Mouse (Mus musculus): ENCODE measurements at regions not wholly inside any gene's neighbourhood (a gene's known extent, or its start where the extent isn't known, plus 50 kb on each side); places are given as distances from the start of the nearest gene placed in this dataset.

DNA sequence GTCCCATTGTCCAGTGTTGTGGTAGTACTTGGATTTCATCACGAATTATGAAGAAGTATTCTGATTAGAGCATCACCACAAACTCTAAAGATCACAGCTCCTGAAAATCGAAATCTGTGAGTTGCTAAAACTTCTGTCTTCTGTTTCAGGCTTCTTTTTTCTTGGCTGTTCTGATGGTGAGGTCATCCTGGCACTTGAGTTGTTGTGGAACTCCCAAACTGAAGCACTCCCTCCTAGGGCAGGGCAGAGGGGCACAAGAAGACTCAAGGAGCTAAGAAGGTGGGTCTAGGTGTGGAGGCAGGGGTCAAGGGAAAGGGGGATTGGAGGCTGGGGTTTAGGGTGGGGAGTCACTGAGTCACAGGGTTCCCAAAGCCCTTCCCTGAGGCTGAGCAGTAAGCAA lies 232.3 kb downstream of the Dact1 start:
- no peak overlapping the region for H3K4me3 ChIP-seq (ENCODE audit: inconsistent target)
- WGBS (ENCODE audit: missing documents), result 78% methylated on average over 2 of the region's 2 CpGs
- H3K27ac ChIP-seq, result no peak overlapping the region
- H3K79me2 ChIP-seq (ENCODE audit: inconsistent target), result no peaks in the 10 kb centered on the region
- H3K36me3 ChIP-seq (ENCODE audit: inconsistent target), result no peaks in the 10 kb centered on the region

DNA sequence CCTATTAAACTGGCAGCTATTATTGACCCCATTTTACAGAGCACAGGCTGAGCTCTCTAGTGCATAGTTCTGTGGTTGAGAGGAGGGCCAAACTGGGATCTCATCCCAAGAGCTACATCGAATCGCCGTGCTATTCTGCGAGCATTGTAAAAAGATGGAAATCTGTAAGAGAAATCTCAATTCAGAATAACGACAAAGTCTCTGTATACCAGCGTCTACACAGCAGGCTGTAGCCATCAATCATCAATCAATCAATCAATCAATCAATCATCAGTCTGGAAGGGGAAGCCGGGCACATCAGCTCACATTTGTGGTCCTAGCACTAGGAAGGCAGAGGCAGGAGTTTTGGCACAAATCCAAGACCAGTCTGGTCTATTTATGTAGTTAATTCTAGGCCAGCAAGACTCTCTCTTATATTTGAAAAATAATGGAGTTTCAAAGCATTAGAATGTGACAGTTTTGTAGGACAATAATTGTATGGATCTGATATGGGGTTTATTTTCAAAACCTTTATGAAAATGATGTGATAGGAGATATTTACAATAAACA lies 234.0 kb downstream of the Dact1 start:
- WGBS (ENCODE audit: missing documents), result 80% methylated on average over 7 of the region's 7 CpGs
- peak overlapping the region; percentile 72 for H3K27ac ChIP-seq
- no peak overlapping the region for H3K4me3 ChIP-seq (ENCODE audit: inconsistent target)
- H3K36me3 ChIP-seq (ENCODE audit: inconsistent target), result no peaks in the 10 kb centered on the region
- H3K79me2 ChIP-seq (ENCODE audit: inconsistent target), result no peaks in the 10 kb centered on the region

DNA sequence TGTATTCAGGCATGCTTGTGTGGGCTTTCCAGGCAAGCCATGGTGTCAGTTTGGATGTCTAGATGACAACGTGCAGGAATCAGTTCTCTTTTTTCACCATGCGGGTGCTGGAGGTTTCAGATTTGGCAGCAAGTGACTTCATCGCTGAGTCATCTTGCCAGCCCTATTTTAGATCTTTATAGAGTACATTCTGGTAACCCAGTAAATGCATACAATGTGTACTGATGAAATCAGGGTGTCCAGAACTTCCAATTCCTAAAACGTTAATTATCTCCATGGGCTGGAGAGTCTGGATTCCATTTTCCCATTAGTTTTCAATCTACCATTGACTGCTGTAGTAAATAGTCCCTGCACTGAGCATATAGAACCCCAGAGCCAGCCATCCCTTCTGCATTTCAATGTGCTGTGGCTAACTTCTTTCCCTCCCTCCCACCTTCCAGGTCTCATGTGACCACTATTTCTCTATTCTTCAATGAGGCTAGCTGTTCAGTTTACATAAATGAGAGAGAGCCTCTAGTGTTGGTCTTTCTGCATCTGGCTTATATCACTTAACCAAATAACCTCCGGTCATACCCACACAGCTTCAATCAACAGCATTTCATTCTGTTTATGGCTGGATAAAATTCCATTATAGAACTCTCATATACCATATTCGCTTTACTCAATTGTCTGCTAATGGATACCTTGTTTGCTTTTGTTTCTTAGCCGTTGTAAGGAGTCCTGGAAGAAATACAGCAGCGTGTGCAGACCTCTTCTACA lies 234.9 kb downstream of the Dact1 start:
- Histone ChIP-seq H3K36me3 (ENCODE audit: inconsistent target) (no peaks in the 10 kb centered on the region), H3K4me3 (ENCODE audit: inconsistent target) (no peak overlapping the region), H3K27ac (peak overlapping the region; percentile 72), H3K79me2 (ENCODE audit: inconsistent target) (no peaks in the 10 kb centered on the region)
- WGBS (ENCODE audit: missing documents), result 50% methylated on average over 8 of the region's 8 CpGs

DNA sequence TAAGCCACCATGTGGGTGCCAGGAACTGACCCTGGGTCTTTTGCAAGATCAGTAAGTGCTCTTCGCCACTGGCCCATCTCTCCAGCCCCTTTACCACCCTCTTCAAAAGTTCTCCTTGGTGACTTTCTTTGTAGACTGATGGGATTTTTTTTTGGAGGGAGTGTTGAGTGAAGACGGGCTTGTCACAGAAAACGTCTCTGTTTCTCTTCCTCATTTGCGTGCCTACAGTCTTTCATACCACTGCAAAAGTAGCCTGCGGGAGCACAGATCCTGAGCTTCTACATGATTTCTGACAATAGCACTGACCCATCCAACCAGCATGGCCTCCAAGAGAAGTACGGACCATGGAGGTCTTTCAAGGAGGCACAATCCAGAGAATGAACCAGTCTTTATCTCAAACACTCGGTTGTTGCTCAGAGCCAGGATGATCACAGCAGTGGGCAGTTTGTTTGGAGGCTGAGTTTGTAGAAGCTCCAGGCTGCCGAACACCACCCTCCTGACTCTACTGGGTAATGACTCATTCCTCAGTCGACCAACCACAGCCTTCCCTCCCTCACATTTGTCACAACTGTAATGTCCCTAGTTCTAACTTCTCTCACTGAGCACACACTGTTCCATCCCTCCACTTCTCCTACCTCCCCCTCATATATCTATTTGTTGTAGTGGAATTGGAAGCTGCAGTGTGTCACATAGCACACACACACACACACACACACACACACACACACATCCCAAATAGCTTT lies 237.0 kb downstream of the Dact1 start:
- Histone ChIP-seq H3K27ac (peak overlapping the region; percentile 70), H3K4me3 (ENCODE audit: inconsistent target) (no peak overlapping the region), H3K79me2 (ENCODE audit: inconsistent target) (no peaks in the 10 kb centered on the region), H3K36me3 (ENCODE audit: inconsistent target) (no peaks in the 10 kb centered on the region)
- 29% methylated on average over 9 of the region's 9 CpGs for WGBS (ENCODE audit: missing documents)

DNA sequence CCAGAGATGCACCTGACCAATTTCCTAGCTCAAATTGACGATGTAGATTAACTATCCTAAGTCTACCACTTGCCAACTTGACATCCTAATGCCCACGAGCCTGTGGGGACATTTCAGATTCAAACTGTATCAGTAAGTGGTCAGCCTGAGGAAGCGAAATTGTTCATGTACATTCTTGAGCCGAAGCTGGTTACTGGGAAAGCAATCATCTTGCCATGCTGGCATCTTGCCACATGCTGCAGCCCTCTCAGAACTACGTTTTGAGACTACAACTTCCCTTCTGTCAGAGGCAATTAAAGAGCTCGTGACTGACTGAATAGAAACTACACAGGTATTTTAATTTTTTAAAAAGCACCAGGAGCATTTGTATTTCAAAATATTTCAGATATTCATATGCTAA lies 239.7 kb downstream of the Dact1 start:
- no peak overlapping the region for H3K27ac ChIP-seq
- H3K79me2 ChIP-seq (ENCODE audit: inconsistent target), result no peaks in the 10 kb centered on the region
- H3K36me3 ChIP-seq (ENCODE audit: inconsistent target), result no peaks in the 10 kb centered on the region
- no peak overlapping the region for H3K4me3 ChIP-seq (ENCODE audit: inconsistent target)
- 18% methylated on average over 6 of the region's 6 CpGs for WGBS (ENCODE audit: missing documents)

DNA sequence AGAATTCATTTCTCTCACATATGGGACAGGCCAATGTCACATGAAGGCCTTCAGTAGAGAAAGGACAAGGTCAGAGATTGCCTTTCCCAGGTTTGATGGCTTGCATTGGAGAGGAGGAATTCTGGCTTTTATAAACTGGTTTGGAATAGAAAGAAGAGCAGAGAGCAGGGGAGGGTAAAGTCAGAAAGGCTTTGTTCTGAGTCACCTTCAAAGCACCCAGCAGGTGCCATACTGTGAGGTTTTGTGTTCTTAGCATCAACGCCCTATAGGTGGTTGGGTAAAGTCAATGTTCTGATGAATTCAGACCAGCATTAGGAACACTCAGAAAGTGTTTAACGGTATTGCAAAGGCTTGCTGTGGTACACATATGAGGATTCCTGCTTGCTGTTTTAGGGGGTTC lies 244.5 kb downstream of the Dact1 start:
- no peak overlapping the region for H3K27ac ChIP-seq
- no peak overlapping the region for H3K4me3 ChIP-seq (ENCODE audit: inconsistent target)
- WGBS (ENCODE audit: missing documents), result 88% methylated on average over 2 of the region's 2 CpGs
- no peaks in the 10 kb centered on the region for H3K79me2 ChIP-seq (ENCODE audit: inconsistent target)
- no peaks in the 10 kb centered on the region for H3K36me3 ChIP-seq (ENCODE audit: inconsistent target)

DNA sequence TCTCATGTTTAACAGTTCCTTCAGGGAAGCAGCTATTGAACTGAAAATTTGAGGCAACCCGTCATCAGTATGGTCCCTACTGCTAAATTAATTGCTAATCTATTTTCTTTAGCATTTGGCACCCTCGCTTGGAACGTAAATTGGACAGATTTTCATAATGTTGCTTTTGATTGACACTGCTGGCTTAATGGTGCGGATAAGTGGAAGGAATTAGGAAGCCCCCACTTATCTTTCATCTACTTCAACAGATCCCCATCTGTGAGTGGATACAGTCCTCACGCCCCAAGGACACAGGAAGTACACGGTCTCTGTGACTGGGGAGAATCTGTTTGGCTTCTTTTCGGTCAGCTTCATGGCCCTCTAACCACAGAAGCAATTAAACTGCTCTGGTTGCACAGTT lies 251.6 kb downstream of the Dact1 start:
- Histone ChIP-seq H3K79me2 (ENCODE audit: inconsistent target) (no peaks in the 10 kb centered on the region), H3K27ac (no peak overlapping the region), H3K4me3 (ENCODE audit: inconsistent target) (no peak overlapping the region), H3K36me3 (ENCODE audit: inconsistent target) (no peaks in the 10 kb centered on the region)
- WGBS (ENCODE audit: missing documents), result 87% methylated on average over 7 of the region's 7 CpGs

DNA sequence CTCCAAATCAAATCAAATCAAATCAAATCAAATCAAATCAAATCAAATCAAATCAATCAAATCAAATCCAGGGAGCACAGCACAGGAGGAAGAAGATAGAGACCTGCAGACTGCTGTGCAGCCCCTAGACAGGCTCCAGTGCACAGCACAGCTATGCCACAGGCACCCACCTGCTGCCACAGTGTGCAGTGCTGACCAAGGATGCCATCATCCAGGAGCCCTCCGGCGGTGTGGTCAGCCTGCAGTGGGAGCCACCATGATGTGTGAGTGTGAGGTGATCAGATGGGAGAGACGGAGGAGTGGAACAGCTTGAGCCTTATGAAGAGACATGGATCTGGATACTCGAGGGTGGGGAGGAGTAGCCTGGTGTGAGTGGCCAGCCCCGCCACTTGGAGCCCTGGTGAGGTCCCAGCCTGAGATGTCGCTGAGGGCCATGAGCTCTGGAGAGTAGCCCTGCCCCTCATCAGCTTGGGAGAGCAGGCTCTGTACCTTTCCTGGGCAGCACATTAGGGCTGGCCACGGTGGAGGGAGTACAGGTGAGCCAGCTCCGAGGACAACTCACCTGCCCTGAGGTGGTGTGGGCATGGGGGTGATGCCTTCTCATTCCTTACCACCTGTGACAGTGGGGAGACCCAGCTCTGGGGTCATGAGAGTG lies 252.4 kb downstream of the Dact1 start:
- H3K36me3 ChIP-seq (ENCODE audit: inconsistent target), result no peaks in the 10 kb centered on the region
- 93% methylated on average over 8 of the region's 8 CpGs for WGBS (ENCODE audit: missing documents)
- H3K4me3 ChIP-seq (ENCODE audit: inconsistent target), result no peak overlapping the region
- H3K27ac ChIP-seq, result no peak overlapping the region
- H3K79me2 ChIP-seq (ENCODE audit: inconsistent target), result no peaks in the 10 kb centered on the region

DNA sequence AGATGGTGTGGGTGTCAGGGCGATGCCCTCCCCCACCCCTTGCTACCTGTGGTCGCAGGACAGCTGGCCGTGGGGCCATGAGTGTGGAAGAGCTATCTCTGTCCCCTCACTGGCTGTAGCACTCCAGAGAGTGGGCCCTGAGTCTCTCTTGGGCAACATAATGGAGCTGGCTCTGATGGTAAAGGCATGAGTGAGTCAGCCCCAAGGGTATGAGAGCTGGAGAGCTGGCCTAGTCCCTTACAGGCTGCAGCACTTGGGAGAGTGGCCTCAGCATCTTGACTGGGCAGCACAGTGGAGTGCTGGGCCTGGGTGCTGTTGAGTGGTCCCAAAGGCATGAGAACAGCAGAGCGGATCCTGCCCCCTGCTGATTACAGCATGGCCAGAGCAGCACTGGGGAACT lies 253.5 kb downstream of the Dact1 start:
- WGBS (ENCODE audit: missing documents), result 94% methylated on average over 4 of the region's 4 CpGs
- Histone ChIP-seq H3K4me3 (ENCODE audit: inconsistent target) (no peak overlapping the region), H3K27ac (no peak overlapping the region), H3K36me3 (ENCODE audit: inconsistent target) (no peaks in the 10 kb centered on the region), H3K79me2 (ENCODE audit: inconsistent target) (no peaks in the 10 kb centered on the region)

DNA sequence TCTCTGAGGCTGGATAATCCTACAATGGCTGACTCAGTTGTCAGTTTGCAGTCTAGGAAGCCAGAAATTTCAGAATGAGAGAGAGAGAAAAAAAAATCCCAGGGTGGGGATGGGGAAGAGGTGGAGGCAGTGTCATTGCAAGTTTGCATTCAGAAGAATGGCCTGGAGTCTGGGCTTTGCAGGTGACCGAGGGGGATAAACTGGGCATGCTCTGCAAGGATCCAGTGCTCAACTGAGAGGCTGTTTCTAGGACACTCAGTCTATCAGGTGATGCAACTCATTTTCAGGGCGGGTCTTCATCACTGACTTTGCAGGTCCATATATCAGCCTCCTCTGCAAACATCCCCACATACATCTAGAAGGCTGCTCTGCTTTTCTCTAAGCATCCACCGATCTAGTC lies 256.7 kb downstream of the Dact1 start:
- Histone ChIP-seq H3K27ac (no peak overlapping the region), H3K36me3 (ENCODE audit: inconsistent target) (no peaks in the 10 kb centered on the region), H3K4me3 (ENCODE audit: inconsistent target) (no peak overlapping the region), H3K79me2 (ENCODE audit: inconsistent target) (no peaks in the 10 kb centered on the region)
- WGBS (ENCODE audit: missing documents), result 100% methylated on average over 3 of the region's 3 CpGs

DNA sequence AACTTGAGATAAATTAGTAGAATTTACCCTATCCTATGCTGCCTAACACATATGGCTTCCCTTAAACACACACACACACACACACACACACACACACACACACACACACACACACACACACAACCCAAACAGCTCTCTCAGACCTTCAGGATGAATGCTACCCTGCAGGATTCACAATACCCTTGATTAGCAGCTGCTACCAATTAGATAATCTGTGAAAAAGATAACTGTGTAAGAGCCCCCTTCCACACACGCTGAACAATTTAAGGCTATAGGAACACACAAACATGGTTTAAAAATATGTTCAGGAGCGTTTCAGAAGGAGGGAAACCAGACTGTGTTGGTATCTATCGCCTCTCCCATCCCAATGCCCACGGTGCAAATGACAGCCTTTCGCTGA lies 258.6 kb downstream of the Dact1 start:
- no peaks in the 10 kb centered on the region for H3K79me2 ChIP-seq (ENCODE audit: inconsistent target)
- H3K36me3 ChIP-seq (ENCODE audit: inconsistent target), result no peaks in the 10 kb centered on the region
- H3K4me3 ChIP-seq (ENCODE audit: inconsistent target), result no peak overlapping the region
- 89% methylated on average over 4 of the region's 5 CpGs for WGBS (ENCODE audit: missing documents)
- no peak overlapping the region for H3K27ac ChIP-seq

DNA sequence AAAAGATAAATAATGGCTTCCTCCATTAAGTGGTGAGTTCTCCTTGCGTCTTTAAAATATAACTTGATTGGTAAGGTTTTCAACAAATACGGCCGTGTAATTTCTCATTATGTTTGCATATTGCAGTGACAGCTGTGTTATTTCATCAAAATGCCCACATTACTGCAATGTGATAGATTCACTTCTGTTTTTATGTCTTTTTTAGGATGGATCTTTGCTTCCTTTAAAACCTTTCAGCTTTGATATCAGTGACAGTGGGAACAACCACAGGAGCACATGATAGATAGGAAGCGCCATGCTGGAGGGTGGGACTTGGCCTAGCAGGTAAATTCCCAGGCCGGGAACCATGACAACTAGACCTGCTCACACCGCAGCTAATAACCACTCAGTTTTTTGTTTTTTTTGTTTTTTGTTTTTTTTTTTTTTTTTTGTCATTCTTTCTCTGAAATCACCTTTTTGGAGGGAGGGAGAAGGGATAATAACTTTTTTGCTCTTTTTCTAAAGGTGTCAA lies 259.3 kb downstream of the Dact1 start:
- no peak overlapping the region for H3K4me3 ChIP-seq (ENCODE audit: inconsistent target)
- WGBS (ENCODE audit: missing documents), result 59% methylated on average over 6 of the region's 6 CpGs
- H3K79me2 ChIP-seq (ENCODE audit: inconsistent target), result no peaks in the 10 kb centered on the region
- H3K36me3 ChIP-seq (ENCODE audit: inconsistent target), result no peaks in the 10 kb centered on the region
- no peak overlapping the region for H3K27ac ChIP-seq

DNA sequence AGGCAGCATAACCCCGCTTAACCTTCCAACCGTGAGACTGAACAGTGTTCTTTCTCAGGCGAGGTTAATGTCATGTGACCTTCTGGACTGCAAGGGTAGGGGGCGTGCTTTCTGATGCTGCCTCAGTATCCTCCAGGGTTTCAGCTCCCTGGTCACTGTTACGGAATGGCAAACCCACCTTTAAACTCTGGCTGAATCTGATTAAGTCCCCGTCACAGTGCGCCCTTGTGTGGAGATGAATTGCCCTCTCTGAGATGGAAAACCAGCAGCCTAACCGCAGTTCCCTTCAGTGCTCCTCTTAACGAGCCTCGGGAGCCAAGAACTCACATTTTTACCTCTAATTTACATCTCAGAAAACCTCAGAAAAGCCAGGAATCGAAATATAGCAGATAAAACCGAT lies 260.0 kb downstream of the Dact1 start:
- Histone ChIP-seq H3K79me2 (ENCODE audit: inconsistent target) (no peaks in the 10 kb centered on the region), H3K36me3 (ENCODE audit: inconsistent target) (no peaks in the 10 kb centered on the region), H3K4me3 (ENCODE audit: inconsistent target) (no peak overlapping the region), H3K27ac (no peak overlapping the region)
- 79% methylated on average over 12 of the region's 12 CpGs for WGBS (ENCODE audit: missing documents)

DNA sequence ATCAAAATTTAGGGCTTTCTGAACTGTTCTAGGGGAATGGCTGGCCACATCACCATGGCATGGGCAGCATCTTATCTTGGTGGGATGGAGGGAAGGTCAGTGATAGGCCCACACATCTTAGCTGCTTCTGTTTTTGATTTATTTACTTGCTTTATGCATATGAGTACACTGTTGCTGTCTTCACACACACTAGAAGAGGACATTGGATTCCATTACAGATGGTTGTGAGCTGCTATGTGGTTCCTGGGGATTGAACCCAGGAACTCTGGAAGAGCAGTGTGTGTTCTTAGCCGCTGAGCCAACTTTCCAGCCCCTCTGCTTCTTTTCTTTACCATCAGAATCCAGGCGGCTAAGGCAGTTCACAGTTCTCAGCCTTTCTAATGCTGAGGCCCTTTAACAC lies 260.4 kb downstream of the Dact1 start:
- 86% methylated on average over 2 of the region's 2 CpGs for WGBS (ENCODE audit: missing documents)
- H3K4me3 ChIP-seq (ENCODE audit: inconsistent target), result no peak overlapping the region
- no peaks in the 10 kb centered on the region for H3K36me3 ChIP-seq (ENCODE audit: inconsistent target)
- H3K27ac ChIP-seq, result no peak overlapping the region
- no peaks in the 10 kb centered on the region for H3K79me2 ChIP-seq (ENCODE audit: inconsistent target)

All from macrophage (primary cell).